Mouse (Mus musculus) forebrain, embryonic 12.5 days (tissue): ENCODE results near the gene Baz1a. TPM values are rescaled to one million over a fixed set of nuclear protein-coding genes. Genes with fewer than 3 reads are reported as not detected.
A peak's percentile ranks its signal among the peaks of the same experiment; 100 is the strongest.

Source experiments
- ATAC-seq: fragments of 200-750 bp; cut with Nextera tagmentation; 2 replicates; pipeline ENCODE4 v1.8.0; 2017; ENCODE audit warnings: moderate TSS enrichment; ENCODE audit not compliant: low FRiP score
- H3K27ac ChIP-seq: fragments of 300-500 bp; sonication (generic); 2 replicates; pipeline ENCODE4 v1.5.1; 2016; ENCODE audit warnings: mild to moderate bottlenecking
- H3K27me3 ChIP-seq: fragments of 300-500 bp; sonication (generic); 2 replicates; pipeline ENCODE4 v1.6.1; 2016; ENCODE audit warnings: mild to moderate bottlenecking
- H3K36me3 ChIP-seq: fragments of 300-500 bp; sonication (generic); replicated peaks from 2 replicates; pipeline ENCODE4 v1.6.1; 2016; ENCODE audit warnings: mild to moderate bottlenecking
- H3K4me1 ChIP-seq: fragments of 300-500 bp; sonication (generic); 2 replicates; pipeline ENCODE4 v1.6.1; 2016
- H3K4me2 ChIP-seq: fragments of 300-500 bp; sonication (generic); 2 replicates; pipeline ENCODE4 v1.6.1; 2016; ENCODE audit warnings: mild to moderate bottlenecking, moderate library complexity
- H3K4me3 ChIP-seq: fragments of 300-500 bp; sonication (generic); replicated peaks from 2 replicates; pipeline ENCODE4 v1.5.1; 2016; ENCODE audit warnings: mild to moderate bottlenecking
- H3K9ac ChIP-seq: fragments of 300-500 bp; sonication (generic); 2 replicates; pipeline ENCODE4 v1.6.1; 2016; ENCODE audit warnings: mild to moderate bottlenecking
- H3K9me3 ChIP-seq: fragments of 300-500 bp; sonication (generic); 2 replicates; pipeline ENCODE4 v1.6.1; 2016
- WGBS: fragments of 180-500 bp; shearing (Covaris S2); methylation state at CpG from one replicate; pipeline ENCODE4 v1.1.7; 2016; 5-methylcytosine and 5-hydroxymethylcytosine counted together
- polyA plus RNA-seq: library from polyadenylated mRNA; unstranded; fragments of >200 nt; fragmentation: Nextera tagmentation; extraction: Ambion mirVana; gene quantifications from 2 replicates; pipeline ENCODE4 v1.2.1, GENCODE M21; 2016

Baz1a gene
- polyA plus RNA-seq, 1 experiment from 2014 or later, result 40.5 TPM

GRCm38 (mm10) chr12:54861991-54862605 is 152.1 kb downstream of the Baz1a start:
- H3K27me3 ChIP-seq, result no peaks in the 10 kb centered on the region
- H3K36me3 ChIP-seq, result peaks cover 18% of the 10 kb centered on the region
- peak overlapping the region; percentile 62 for H3K4me2 ChIP-seq
- ATAC-seq, result no peak
- peak overlapping the region; percentile 99 for H3K27ac ChIP-seq
- H3K9ac ChIP-seq, result peak overlapping the region; percentile 99
- 0 out of 2 replicates have a peak, but pooled peaks cover 2% of the 10 kb centered on the region for H3K9me3 ChIP-seq
- H3K4me3 ChIP-seq, result peak overlapping the region; percentile 98
- H3K4me1 ChIP-seq, result peaks cover 17% of the 10 kb centered on the region
- 0% methylated on average over 36 of the region's 36 CpGs for WGBS

GRCm38 (mm10) chr12:54859531-54859930 is 154.6 kb downstream of the Baz1a start:
- no peak overlapping the region for H3K27ac ChIP-seq
- H3K4me1 ChIP-seq, result peaks cover 17% of the 10 kb centered on the region
- H3K27me3 ChIP-seq, result no peaks in the 10 kb centered on the region
- H3K9me3 ChIP-seq, result no peaks in the 10 kb centered on the region
- H3K36me3 ChIP-seq, result peaks cover 31% of the 10 kb centered on the region
- no peak overlapping the region for H3K9ac ChIP-seq
- no peak overlapping the region for H3K4me3 ChIP-seq
- no peak for ATAC-seq
- WGBS, result 83% methylated on average over 6 of the region's 6 CpGs
- no peak overlapping the region for H3K4me2 ChIP-seq

- Histone ChIP-seq H3K9ac (no peak overlapping the region), H3K4me3 (no peak overlapping the region), H3K27ac (no peak overlapping the region), H3K4me1 (no peaks in the 10 kb centered on the region), H3K36me3 (peaks cover 7% of the 10 kb centered on the region; the same call in 1 of the 2 replicates), H3K27me3 (no peaks in the 10 kb centered on the region), H3K9me3 (no peaks in the 10 kb centered on the region), H3K4me2 (no peak overlapping the region)
- WGBS, result 90% methylated on average over 2 of the region's 2 CpGs
- ATAC-seq, result no peak
Observed at GRCm38 (mm10) chr12:54850551-54850950, 163.6 kb downstream of the Baz1a start.

GRCm38 (mm10) chr12:54844415-54844814 is 169.7 kb downstream of the Baz1a start:
- Histone ChIP-seq H3K4me3 (no peak overlapping the region), H3K27ac (no peak overlapping the region), H3K36me3 (no peaks in the 10 kb centered on the region), H3K4me2 (no peak overlapping the region), H3K4me1 (no peaks in the 10 kb centered on the region), H3K9me3 (no peaks in the 10 kb centered on the region), H3K9ac (no peak overlapping the region), H3K27me3 (no peaks in the 10 kb centered on the region)
- no peak for ATAC-seq

Other genes starting within 250 kb of the Baz1a start
- 197 and 204 TPM in 2 replicates for gene Snx6, start 218.6 kb downstream of the Baz1a start, polyA plus RNA-seq
- gene Cfl2, start 151.5 kb downstream of the Baz1a start, polyA plus RNA-seq, result 263 and 275 TPM in 2 replicates
- not detected in 2 replicates for gene Gm20403, start 27.8 kb downstream of the Baz1a start, polyA plus RNA-seq
- 35.8 and 36.7 TPM in 2 replicates for gene 2700097O09Rik, start 65.8 kb upstream of the Baz1a start, polyA plus RNA-seq
- gene Srp54a, start 65.9 kb upstream of the Baz1a start, polyA plus RNA-seq, result 144 and 166 TPM in 2 replicates
- 16.2 and 19.1 TPM in 2 replicates for gene Fam177a, start 110.1 kb upstream of the Baz1a start, polyA plus RNA-seq
- 60.5 and 62.2 TPM in 2 replicates for gene Srp54b, start 140.8 kb upstream of the Baz1a start, polyA plus RNA-seq
- gene 1700047I17Rik2, start 185.2 kb upstream of the Baz1a start, polyA plus RNA-seq, result 0.86 TPM in 1 of 2 replicates, not detected in the other
- gene Srp54c, start 215.8 kb upstream of the Baz1a start, polyA plus RNA-seq, result 74.9 and 79.2 TPM in 2 replicates